Mouse (Mus musculus): ENCODE data around the gene Fgf22. TPM values are rescaled to one million over a fixed set of nuclear protein-coding genes. Genes with fewer than 3 reads are reported as not detected.
"Not testable (repeated sequence)": the region's sequence is repeated elsewhere in the genome, so short reads cannot be mapped to it uniquely, and the experiment has no call there.

The Fgf22 gene
- polyA plus RNA-seq, 1 experiment from 2014 or later = 1.8 TPM

DNA sequence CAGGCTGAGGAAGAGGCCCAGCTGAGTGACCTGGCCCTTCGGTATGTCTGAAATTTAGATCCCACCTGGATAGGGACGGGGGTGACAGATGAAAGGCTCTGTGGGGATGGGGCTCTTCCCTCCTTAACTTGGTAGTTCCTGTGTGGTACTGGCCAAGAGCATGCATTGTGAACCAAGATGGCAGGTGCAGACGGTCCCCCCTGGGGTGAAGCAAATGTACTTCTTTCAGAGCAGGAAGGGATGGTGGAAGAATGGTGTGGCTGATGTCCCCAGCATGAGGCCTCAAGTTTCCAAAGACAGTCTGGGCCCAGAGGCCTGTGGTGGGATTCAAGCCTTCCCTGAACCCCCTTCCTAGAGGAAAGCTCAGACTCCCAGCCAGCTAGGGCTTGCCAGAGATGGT, 978 bp downstream of the Fgf22 start:
- no peak overlapping the region for H3K9ac ChIP-seq (ENCODE audit: low read depth, low read length)
- WGBS = 85% methylated on average over 3 of the region's 3 CpGs
- H3K9me3 ChIP-seq (replicated peaks; ENCODE audit: control insufficient read depth, low read length, poor library complexity, severe bottlenecking) = no peaks in the 10 kb centered on the region
- ATAC-seq = no peak
- peaks cover 21% of the 10 kb centered on the region for H3K36me3 ChIP-seq (ENCODE audit: control insufficient read depth, insufficient read depth, low read length)
- H3K4me3 ChIP-seq (ENCODE audit: low read depth, low read length) = no peak overlapping the region
- no peak overlapping the region for H3K4me2 ChIP-seq (ENCODE audit: low read length)
- H3K4me1 ChIP-seq (ENCODE audit: control insufficient read depth, insufficient read depth, low read length) = peaks cover 5% of the 10 kb centered on the region; the same call in 1 of the 2 replicates
- H3K27ac ChIP-seq (ENCODE audit: low read length) = no peak overlapping the region
- H3K27me3 ChIP-seq (ENCODE audit: control insufficient read depth, insufficient read depth, low read depth, low read length) = no peaks in the 10 kb centered on the region

DNA sequence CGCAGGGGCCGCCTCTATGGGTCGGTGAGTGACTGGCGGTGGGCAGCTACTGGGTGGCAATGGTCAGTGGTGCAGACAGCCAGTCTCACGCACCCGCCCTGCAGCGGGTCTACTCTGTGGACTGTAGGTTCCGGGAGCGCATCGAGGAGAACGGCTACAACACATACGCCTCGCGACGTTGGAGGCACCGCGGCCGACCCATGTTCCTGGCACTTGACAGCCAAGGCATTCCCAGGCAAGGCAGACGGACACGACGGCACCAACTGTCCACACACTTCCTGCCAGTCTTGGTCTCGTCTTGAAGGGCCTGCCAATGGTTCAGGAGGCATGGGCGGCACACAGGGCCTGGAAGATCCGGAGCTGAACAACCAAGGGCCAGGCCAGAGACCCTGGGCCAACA, 1.8 kb downstream of the Fgf22 start:
- Histone ChIP-seq H3K27me3 (ENCODE audit: control insufficient read depth, insufficient read depth, low read depth, low read length) (no peaks in the 10 kb centered on the region), H3K9me3 (replicated peaks; ENCODE audit: control insufficient read depth, low read length, poor library complexity, severe bottlenecking) (no peaks in the 10 kb centered on the region), H3K4me2 (ENCODE audit: low read length) (no peak overlapping the region), H3K27ac (ENCODE audit: low read length) (no peak overlapping the region), H3K36me3 (ENCODE audit: control insufficient read depth, insufficient read depth, low read length) (peaks cover 28% of the 10 kb centered on the region), H3K9ac (ENCODE audit: low read depth, low read length) (no peak overlapping the region), H3K4me1 (ENCODE audit: control insufficient read depth, insufficient read depth, low read length) (peaks cover 5% of the 10 kb centered on the region; the same call in 1 of the 2 replicates), H3K4me3 (ENCODE audit: low read depth, low read length) (no peak overlapping the region)
- ATAC-seq = no peak
- 91% methylated on average over 24 of the region's 24 CpGs for WGBS

DNA sequence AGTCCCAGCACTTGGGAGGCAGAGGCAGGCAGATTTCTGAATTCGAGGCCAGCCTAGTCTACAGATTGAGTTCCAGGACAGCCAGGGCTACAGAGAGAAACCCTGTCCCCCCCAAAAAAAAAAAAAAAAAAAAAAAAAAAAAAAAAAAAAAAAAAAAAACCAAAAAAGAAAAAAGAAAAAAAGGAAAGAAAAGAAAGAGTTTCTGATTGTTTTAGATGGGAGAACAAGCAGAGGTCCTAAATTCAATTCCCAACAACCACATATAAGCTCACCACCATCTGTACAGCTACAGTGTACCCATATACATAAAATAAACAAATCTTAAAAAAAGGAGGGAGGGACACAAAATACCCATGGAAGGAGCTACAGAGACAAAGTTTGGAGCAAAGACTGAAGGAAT, 4.8 kb downstream of the Fgf22 start:
- H3K27me3 ChIP-seq (ENCODE audit: control insufficient read depth, insufficient read depth, low read depth, low read length); H3K4me2 ChIP-seq (ENCODE audit: low read length); H3K9ac ChIP-seq (ENCODE audit: low read depth, low read length); H3K4me3 ChIP-seq (ENCODE audit: low read depth, low read length); ATAC-seq; H3K9me3 ChIP-seq (replicated peaks; ENCODE audit: control insufficient read depth, low read length, poor library complexity, severe bottlenecking); H3K4me1 ChIP-seq (ENCODE audit: control insufficient read depth, insufficient read depth, low read length); H3K27ac ChIP-seq (ENCODE audit: low read length): not testable (repeated sequence)
- peaks cover 33% of the 10 kb centered on the region for H3K36me3 ChIP-seq (ENCODE audit: control insufficient read depth, insufficient read depth, low read length)
- WGBS = 100% methylated on average over 1 of the region's 1 CpGs

DNA sequence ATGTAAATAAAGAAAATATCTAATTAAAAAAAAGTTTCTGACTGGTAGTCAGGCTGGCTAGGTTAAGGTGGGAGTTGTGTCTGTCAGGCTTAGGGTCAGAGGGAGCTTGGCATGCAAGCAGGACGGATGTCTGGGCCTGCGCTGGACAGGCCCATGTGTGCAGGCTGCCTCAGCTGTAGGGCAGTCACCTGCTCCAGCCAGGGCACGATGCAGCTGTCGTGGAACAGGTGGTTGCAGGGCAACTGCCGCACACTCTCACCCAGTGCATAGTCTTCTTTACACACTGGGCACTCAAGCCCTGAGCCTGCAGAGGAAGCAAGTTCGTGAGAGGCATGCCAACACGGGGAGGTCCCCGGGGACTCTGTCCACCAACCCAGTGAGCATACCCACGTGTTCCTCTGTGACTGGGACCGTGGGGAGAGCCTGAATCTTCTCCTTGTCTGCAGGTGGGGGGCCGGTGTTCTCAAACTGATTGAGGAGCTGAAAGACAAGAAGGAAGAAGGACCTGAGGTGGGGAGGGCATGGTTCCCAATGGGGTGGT, 5.8 kb downstream of the Fgf22 start:
- Histone ChIP-seq H3K36me3 (ENCODE audit: control insufficient read depth, insufficient read depth, low read length) (peaks cover 33% of the 10 kb centered on the region), H3K4me3 (ENCODE audit: low read depth, low read length) (no peak overlapping the region), H3K27me3 (ENCODE audit: control insufficient read depth, insufficient read depth, low read depth, low read length) (no peaks in the 10 kb centered on the region), H3K9me3 (replicated peaks; ENCODE audit: control insufficient read depth, low read length, poor library complexity, severe bottlenecking) (no peaks in the 10 kb centered on the region), H3K4me2 (ENCODE audit: low read length) (no peak overlapping the region), H3K4me1 (ENCODE audit: control insufficient read depth, insufficient read depth, low read length) (peaks cover 15% of the 10 kb centered on the region), H3K9ac (ENCODE audit: low read depth, low read length) (no peak overlapping the region), H3K27ac (ENCODE audit: low read length) (no peak overlapping the region)
- WGBS = 91% methylated on average over 11 of the region's 11 CpGs
- no peak for ATAC-seq

DNA sequence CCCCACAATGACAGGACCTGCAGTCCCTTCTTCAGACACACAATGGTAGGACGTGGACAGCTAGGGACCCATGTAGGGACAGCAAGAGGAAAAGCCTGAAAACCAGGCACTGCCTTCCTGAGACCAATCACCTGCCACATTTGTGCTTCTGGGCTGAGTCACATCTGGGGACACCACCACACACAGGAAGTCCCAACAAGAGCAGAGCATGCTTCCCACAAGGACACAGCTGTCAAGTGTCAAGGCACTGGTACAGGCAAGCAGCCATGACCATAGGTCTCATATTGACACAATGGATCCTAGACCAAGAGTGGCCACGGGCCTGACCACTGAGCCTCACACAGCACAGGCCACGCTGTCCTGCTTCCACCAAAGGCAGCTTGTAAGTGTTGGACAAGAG, 8.0 kb downstream of the Fgf22 start:
- Histone ChIP-seq H3K9ac (ENCODE audit: low read depth, low read length) (no peak overlapping the region), H3K4me3 (ENCODE audit: low read depth, low read length) (no peak overlapping the region), H3K27ac (ENCODE audit: low read length) (no peak overlapping the region), H3K27me3 (ENCODE audit: control insufficient read depth, insufficient read depth, low read depth, low read length) (no peaks in the 10 kb centered on the region), H3K4me2 (ENCODE audit: low read length) (no peak overlapping the region), H3K9me3 (replicated peaks; ENCODE audit: control insufficient read depth, low read length, poor library complexity, severe bottlenecking) (no peaks in the 10 kb centered on the region), H3K36me3 (ENCODE audit: control insufficient read depth, insufficient read depth, low read length) (peaks cover 26% of the 10 kb centered on the region), H3K4me1 (ENCODE audit: control insufficient read depth, insufficient read depth, low read length) (peaks cover 22% of the 10 kb centered on the region)
- ATAC-seq = no peak
- 91% methylated on average over 3 of the region's 3 CpGs for WGBS

DNA sequence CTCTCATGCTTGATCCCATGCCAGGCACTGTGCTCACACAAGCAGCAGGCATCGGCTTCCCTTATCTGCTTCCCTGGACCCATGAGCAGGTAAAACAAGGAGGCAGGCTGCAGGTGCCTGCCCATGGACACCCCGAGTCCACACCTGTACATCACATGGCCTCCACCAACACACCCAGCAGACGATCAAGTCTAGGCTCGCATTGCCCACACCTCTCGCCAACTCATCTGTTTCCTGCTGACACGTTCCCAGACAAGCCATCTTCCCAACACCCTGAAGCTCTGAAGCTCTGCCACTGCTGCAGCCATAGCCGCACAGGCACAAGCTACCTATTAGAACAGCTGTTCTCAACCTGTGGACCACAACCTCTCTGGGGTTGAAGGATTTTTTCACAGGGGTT, 9.4 kb downstream of the Fgf22 start:
- Histone ChIP-seq H3K9me3 (replicated peaks; ENCODE audit: control insufficient read depth, low read length, poor library complexity, severe bottlenecking) (no peaks in the 10 kb centered on the region), H3K4me3 (ENCODE audit: low read depth, low read length) (no peak overlapping the region), H3K27me3 (ENCODE audit: control insufficient read depth, insufficient read depth, low read depth, low read length) (no peaks in the 10 kb centered on the region), H3K4me2 (ENCODE audit: low read length) (no peak overlapping the region), H3K36me3 (ENCODE audit: control insufficient read depth, insufficient read depth, low read length) (peaks cover 17% of the 10 kb centered on the region; the same call in 1 of the 2 replicates), H3K9ac (ENCODE audit: low read depth, low read length) (peak overlapping the region; percentile 18; the same call in 1 of the 2 replicates), H3K4me1 (ENCODE audit: control insufficient read depth, insufficient read depth, low read length) (peaks cover 32% of the 10 kb centered on the region), H3K27ac (ENCODE audit: low read length) (no peak overlapping the region)
- no peak for ATAC-seq
- 91% methylated on average over 7 of the region's 7 CpGs for WGBS

DNA sequence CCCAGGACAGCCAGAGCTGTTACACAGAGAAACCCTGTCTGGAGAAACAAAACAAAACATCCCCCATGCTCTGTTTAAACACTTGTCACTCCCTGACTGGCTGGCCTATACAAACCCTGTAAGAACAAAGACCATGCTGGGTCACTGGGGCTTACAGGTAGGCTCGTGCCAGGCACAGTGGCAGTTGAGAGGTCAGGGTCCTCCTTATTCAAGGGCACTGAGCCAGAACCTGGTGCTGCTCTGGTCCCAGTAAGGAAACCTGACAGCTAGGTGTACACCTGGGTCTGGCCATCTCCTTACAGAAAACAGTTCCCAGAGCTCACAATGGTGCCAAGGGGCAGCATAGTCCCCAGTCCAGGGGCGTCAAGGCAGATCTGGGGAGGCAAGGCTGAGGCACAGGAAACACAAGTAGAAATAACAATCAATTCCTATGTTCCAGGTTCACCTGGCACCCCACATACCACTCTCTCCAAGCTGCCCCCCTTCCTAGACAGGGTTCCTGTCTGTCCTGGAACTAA, 10.4 kb downstream of the Fgf22 start:
- Histone ChIP-seq H3K4me2 (ENCODE audit: low read length) (peak overlapping the region; percentile 89), H3K9ac (ENCODE audit: low read depth, low read length) (peak overlapping the region; percentile 98), H3K27ac (ENCODE audit: low read length) (no peak overlapping the region), H3K27me3 (ENCODE audit: control insufficient read depth, insufficient read depth, low read depth, low read length) (no peaks in the 10 kb centered on the region), H3K4me3 (ENCODE audit: low read depth, low read length) (peak overlapping the region; percentile 94), H3K9me3 (replicated peaks; ENCODE audit: control insufficient read depth, low read length, poor library complexity, severe bottlenecking) (no peaks in the 10 kb centered on the region), H3K36me3 (ENCODE audit: control insufficient read depth, insufficient read depth, low read length) (peaks cover 16% of the 10 kb centered on the region; the same call in 1 of the 2 replicates), H3K4me1 (ENCODE audit: control insufficient read depth, insufficient read depth, low read length) (peaks cover 32% of the 10 kb centered on the region)
- ATAC-seq = no peak
- WGBS = 71% methylated on average over 2 of the region's 2 CpGs

DNA sequence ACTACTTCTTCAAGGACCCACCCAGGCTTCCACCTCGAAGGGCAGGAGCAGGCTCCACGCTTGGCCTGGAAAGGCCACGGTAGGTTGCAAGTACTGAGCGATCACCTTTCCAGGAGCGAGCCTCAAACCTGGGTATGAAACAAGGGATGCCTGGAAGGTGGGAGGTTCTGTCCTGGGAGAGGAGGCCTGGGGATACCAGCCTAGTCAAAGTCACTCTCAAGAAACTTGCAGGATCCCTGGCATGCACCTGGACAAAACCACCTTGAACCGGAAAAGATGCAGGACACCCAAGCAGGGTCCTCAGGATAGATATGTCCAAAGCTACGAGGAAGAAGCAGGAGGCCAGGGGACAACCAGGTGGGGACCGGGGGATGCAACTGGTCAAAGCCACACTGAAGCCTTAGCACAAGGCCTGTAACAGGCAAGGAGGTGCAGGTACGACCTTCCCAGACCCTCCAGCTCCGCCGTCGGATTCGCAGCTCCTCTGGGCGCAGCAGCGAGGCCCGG, 11.2 kb downstream of the Fgf22 start:
- H3K27me3 ChIP-seq (ENCODE audit: control insufficient read depth, insufficient read depth, low read depth, low read length) = no peaks in the 10 kb centered on the region; the same call in 1 of the 2 replicates
- H3K4me2 ChIP-seq (ENCODE audit: low read length) = peak overlapping the region; percentile 89
- peak overlapping the region; percentile 91 for H3K27ac ChIP-seq (ENCODE audit: low read length)
- peak; percentile 9; the same call in 1 of the 2 replicates for ATAC-seq
- peaks cover 32% of the 10 kb centered on the region for H3K4me1 ChIP-seq (ENCODE audit: control insufficient read depth, insufficient read depth, low read length)
- peaks cover 10% of the 10 kb centered on the region; the same call in 1 of the 2 replicates for H3K36me3 ChIP-seq (ENCODE audit: control insufficient read depth, insufficient read depth, low read length)
- 11% methylated on average over 15 of the region's 16 CpGs for WGBS
- H3K4me3 ChIP-seq (ENCODE audit: low read depth, low read length) = peak overlapping the region; percentile 94
- H3K9ac ChIP-seq (ENCODE audit: low read depth, low read length) = peak overlapping the region; percentile 98
- no peaks in the 10 kb centered on the region for H3K9me3 ChIP-seq (replicated peaks; ENCODE audit: control insufficient read depth, low read length, poor library complexity, severe bottlenecking)

DNA sequence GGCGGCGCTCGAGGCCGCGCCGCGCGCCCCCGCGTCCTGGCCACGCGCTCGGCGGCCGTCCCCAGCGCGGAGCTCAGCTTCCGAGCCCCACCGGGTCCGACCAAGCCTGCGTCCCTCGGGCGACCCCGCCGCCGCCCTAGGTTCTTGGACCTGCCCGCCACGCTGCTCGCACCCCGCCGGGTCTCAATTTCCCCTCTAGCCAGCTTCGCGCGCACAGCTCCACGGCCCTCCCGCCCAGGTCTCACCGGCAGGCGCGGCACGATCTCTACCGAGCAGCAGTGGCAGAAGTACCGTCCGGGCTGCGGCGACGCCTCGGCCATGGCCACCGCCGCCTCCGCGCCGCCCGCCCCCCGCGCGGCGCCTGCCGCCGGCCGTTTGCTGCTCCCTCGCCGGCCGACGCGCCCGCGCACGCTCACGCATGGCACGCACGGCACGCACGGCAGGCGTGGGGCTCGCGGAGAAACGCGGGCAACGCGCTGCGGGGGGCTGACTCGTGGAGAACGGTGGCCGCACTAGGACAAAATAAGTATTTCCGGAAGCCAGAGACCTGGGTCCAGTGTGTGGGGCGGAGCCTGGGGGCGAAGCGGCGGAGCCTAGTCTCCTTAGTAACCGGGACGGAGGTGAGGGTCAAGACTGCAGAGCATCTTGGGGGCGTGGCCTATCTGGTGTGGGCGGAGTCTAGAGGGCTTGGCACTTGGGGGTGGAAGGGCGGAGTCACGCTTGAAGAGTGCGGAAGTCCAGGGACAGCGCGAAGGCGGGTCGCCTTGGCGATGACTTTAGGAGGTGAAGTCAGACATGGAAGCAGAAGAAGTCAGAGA, 11.8 kb downstream of the Fgf22 start, which contains the start of gene Rnf126:
TSS of gene Rnf126 (minus strand) at position 445 of the 818 bp plus-strand sequence.
- peak; percentile 86 for ATAC-seq
- Histone ChIP-seq H3K9ac (ENCODE audit: low read depth, low read length) (peak within 1 kb of the TSS; percentile 98), H3K4me1 (ENCODE audit: control insufficient read depth, insufficient read depth, low read length) (peaks cover 32% of the 10 kb centered on the region), H3K27ac (ENCODE audit: low read length) (peak within 1 kb of the TSS; percentile 91), H3K4me3 (ENCODE audit: low read depth, low read length) (peak within 1 kb of the TSS; percentile 94), H3K4me2 (ENCODE audit: low read length) (peak within 1 kb of the TSS; percentile 89), H3K9me3 (replicated peaks; ENCODE audit: control insufficient read depth, low read length, poor library complexity, severe bottlenecking) (no peaks in the 10 kb centered on the region), H3K27me3 (ENCODE audit: control insufficient read depth, insufficient read depth, low read depth, low read length) (no peaks in the 10 kb centered on the region; the same call in 1 of the 2 replicates), H3K36me3 (ENCODE audit: control insufficient read depth, insufficient read depth, low read length) (peaks cover 4% of the 10 kb centered on the region; the same call in 1 of the 2 replicates)
- under 1% methylated on average over 96 of the region's 101 CpGs for WGBS

Measured in midbrain, embryonic 16.5 days (tissue).